Mouse (Mus musculus): ENCODE measurements around the gene Bex1. TPM values are rescaled to one million over a fixed set of nuclear protein-coding genes. Genes with fewer than 3 reads are reported as not detected.

Bex1 gene
- total and polyA plus RNA-seq, 2 experiments from 2014 or later: 38.9 to 279 TPM

- ATAC-seq (peak; percentile 94), DNase-seq (ENCODE audit: low spot score) (peak; percentile 82)
- no peaks in the 10 kb centered on the region for H3K27me3 ChIP-seq (ENCODE audit: insufficient read depth, low read length)
- H3K4me3 ChIP-seq (ENCODE audit: low read length): peak within 1 kb of the TSS; percentile 42
- 21% methylated on average over 9 of the region's 9 CpGs for WGBS
- no peak for TF ChIP-seq CTCF (IDR thresholded peaks at IDR 0.05; ENCODE audit: low read depth)
- H3K36me3 ChIP-seq (ENCODE audit: insufficient read depth, low read length): no peaks in the 10 kb centered on the region
- no peaks in the 10 kb centered on the region for H3K9me3 ChIP-seq (ENCODE audit: low read length)
- H3K4me1 ChIP-seq (ENCODE audit: insufficient read depth, low read length): no peaks in the 10 kb centered on the region
- H3K4me2 ChIP-seq (ENCODE audit: low read depth, low read length): peak within 1 kb of the TSS; percentile 53
- H3K27ac ChIP-seq: peak within 1 kb of the TSS; percentile 74
- H3K9ac ChIP-seq (replicated peaks; ENCODE audit: low read length): peak within 1 kb of the TSS; percentile 54
Observed at GRCm38 (mm10) chrX:136203664-136204066, 11.6 kb downstream of the Bex1 start, which contains the start of gene Tceal5. Tceal5 (minus strand) TSS chrX:136203876.

- Histone ChIP-seq H3K27me3 (ENCODE audit: insufficient read depth, low read length) (no peaks in the 10 kb centered on the region), H3K4me3 (ENCODE audit: low read length) (peak overlapping the region; percentile 42), H3K36me3 (ENCODE audit: insufficient read depth, low read length) (no peaks in the 10 kb centered on the region), H3K4me1 (ENCODE audit: insufficient read depth, low read length) (no peaks in the 10 kb centered on the region), H3K4me2 (ENCODE audit: low read depth, low read length) (peak overlapping the region; percentile 53), H3K9ac (replicated peaks; ENCODE audit: low read length) (peak overlapping the region; percentile 54), H3K27ac (peak overlapping the region; percentile 74), H3K9me3 (ENCODE audit: low read length) (no peaks in the 10 kb centered on the region)
- peak; percentile 65 for ATAC-seq
- WGBS: 28% methylated on average over 7 of the region's 7 CpGs
- DNase-seq (ENCODE audit: low spot score): no peak
- TF ChIP-seq CTCF (IDR thresholded peaks at IDR 0.05; ENCODE audit: low read depth): no peak
Observed at GRCm38 (mm10) chrX:136203257-136203656, 12.1 kb downstream of the Bex1 start.

- H3K36me3 ChIP-seq (ENCODE audit: insufficient read depth, low read length): no peaks in the 10 kb centered on the region
- H3K4me2 ChIP-seq (ENCODE audit: low read depth, low read length): no peak overlapping the region
- DNase-seq (ENCODE audit: low spot score): no peak
- no peaks in the 10 kb centered on the region for H3K27me3 ChIP-seq (ENCODE audit: insufficient read depth, low read length)
- peak; percentile 45 for TF ChIP-seq CTCF (IDR thresholded peaks at IDR 0.05; ENCODE audit: low read depth)
- 50% methylated on average over 1 of the region's 1 CpGs for WGBS
- H3K9me3 ChIP-seq (ENCODE audit: low read length): no peaks in the 10 kb centered on the region
- no peak overlapping the region for H3K27ac ChIP-seq
- H3K4me3 ChIP-seq (ENCODE audit: low read length): no peak overlapping the region
- ATAC-seq: no peak
- H3K9ac ChIP-seq (replicated peaks; ENCODE audit: low read length): no peak overlapping the region
- no peaks in the 10 kb centered on the region for H3K4me1 ChIP-seq (ENCODE audit: insufficient read depth, low read length)
Observed at GRCm38 (mm10) chrX:136196873-136197272, 18.4 kb downstream of the Bex1 start.

GRCm38 (mm10) chrX:136195193-136195944 lies 19.9 kb downstream of the Bex1 start:
- Histone ChIP-seq H3K4me2 (ENCODE audit: low read depth, low read length) (no peak overlapping the region), H3K9me3 (ENCODE audit: low read length) (no peaks in the 10 kb centered on the region), H3K4me1 (ENCODE audit: insufficient read depth, low read length) (no peaks in the 10 kb centered on the region), H3K27ac (no peak overlapping the region), H3K27me3 (ENCODE audit: insufficient read depth, low read length) (no peaks in the 10 kb centered on the region), H3K9ac (replicated peaks; ENCODE audit: low read length) (no peak overlapping the region), H3K4me3 (ENCODE audit: low read length) (no peak overlapping the region), H3K36me3 (ENCODE audit: insufficient read depth, low read length) (no peaks in the 10 kb centered on the region)
- DNase-seq (ENCODE audit: low spot score) (no peak), ATAC-seq (no peak)
- no peak for TF ChIP-seq CTCF (IDR thresholded peaks at IDR 0.05; ENCODE audit: low read depth)
- WGBS: 81% methylated on average over 16 of the region's 16 CpGs

GRCm38 (mm10) chrX:136183107-136183506 lies 32.2 kb downstream of the Bex1 start:
- ATAC-seq: no peak
- Histone ChIP-seq H3K4me2 (ENCODE audit: low read depth, low read length) (no peak overlapping the region), H3K27me3 (ENCODE audit: insufficient read depth, low read length) (no peaks in the 10 kb centered on the region), H3K9me3 (ENCODE audit: low read length) (no peaks in the 10 kb centered on the region), H3K9ac (replicated peaks; ENCODE audit: low read length) (no peak overlapping the region), H3K4me3 (ENCODE audit: low read length) (no peak overlapping the region), H3K4me1 (ENCODE audit: insufficient read depth, low read length) (no peaks in the 10 kb centered on the region), H3K36me3 (ENCODE audit: insufficient read depth, low read length) (no peaks in the 10 kb centered on the region), H3K27ac (no peak overlapping the region)
- TF ChIP-seq CTCF (IDR thresholded peaks at IDR 0.05; ENCODE audit: low read depth): no peak
- 91% methylated on average over 1 of the region's 1 CpGs for WGBS
- DNase-seq (ENCODE audit: low spot score): no peak

GRCm38 (mm10) chrX:136180897-136181553 lies 34.3 kb downstream of the Bex1 start:
- Histone ChIP-seq H3K4me3 (ENCODE audit: low read length) (no peak overlapping the region), H3K4me1 (ENCODE audit: insufficient read depth, low read length) (no peaks in the 10 kb centered on the region), H3K4me2 (ENCODE audit: low read depth, low read length) (no peak overlapping the region), H3K27me3 (ENCODE audit: insufficient read depth, low read length) (no peaks in the 10 kb centered on the region), H3K9ac (replicated peaks; ENCODE audit: low read length) (no peak overlapping the region), H3K9me3 (ENCODE audit: low read length) (no peaks in the 10 kb centered on the region), H3K36me3 (ENCODE audit: insufficient read depth, low read length) (no peaks in the 10 kb centered on the region), H3K27ac (no peak overlapping the region)
- no peak for DNase-seq (ENCODE audit: low spot score)
- ATAC-seq: no peak
- WGBS: 34% methylated on average over 11 of the region's 11 CpGs
- TF ChIP-seq CTCF (IDR thresholded peaks at IDR 0.05; ENCODE audit: low read depth): no peak
